Mouse (Mus musculus): ENCODE results near the gene Slc39a1. TPM values are rescaled to one million over a fixed set of nuclear protein-coding genes. Genes with fewer than 3 reads are reported as not detected.

Slc39a1 gene
- total RNA-seq, 2 experiments from 2014 or later = 81.1 to 84.6 TPM

DNA sequence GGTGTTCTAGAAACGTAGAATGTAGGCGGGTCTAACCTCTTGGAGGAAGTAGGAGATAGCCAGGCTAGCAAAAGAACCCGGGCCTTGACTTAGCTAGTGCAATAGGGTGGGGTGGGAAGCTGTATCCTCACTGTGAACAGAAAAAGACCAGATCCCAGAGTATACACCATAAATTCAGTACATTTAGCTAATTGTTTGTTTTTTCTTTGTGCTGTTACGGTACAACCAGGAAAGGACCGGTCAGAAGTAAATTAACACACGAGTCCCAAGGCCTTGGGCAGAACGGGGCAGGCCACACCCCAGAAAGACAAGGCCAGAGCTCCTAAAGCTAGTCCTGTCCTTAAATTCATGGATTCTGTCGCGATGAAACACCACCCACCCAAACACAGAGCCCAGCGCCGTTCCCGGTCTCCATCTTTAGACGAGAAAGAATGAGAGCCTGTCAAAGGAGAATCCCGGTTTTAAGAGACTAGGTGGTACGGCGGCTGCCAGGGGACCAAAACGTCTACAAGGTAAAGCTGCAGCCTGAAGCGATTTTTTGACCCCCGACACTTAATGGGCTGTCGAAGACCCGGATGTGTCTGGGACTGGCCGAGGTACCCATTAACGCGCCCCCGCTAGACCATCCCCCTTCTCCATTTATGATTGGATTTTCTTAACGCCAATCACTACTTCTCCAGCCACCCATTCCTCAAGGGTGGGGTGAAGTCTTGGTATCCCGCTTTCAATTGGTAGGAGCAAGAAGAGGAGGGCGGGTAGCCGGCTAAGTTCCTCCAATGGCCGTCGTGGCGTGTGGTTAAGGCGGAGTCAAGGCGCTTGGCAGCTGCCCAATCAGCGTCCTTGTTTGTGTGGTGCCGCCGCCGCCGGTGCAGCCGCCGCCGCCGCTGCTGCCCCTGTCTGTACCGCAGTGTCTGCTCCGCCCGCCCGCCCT is 44.6 kb downstream of the Slc39a1 start, which contains the start of gene Gatad2b:
TSS of gene Gatad2b (plus strand) at position 834 of the 931 bp plus-strand sequence.
- DNase-seq (ENCODE audit: low spot score in 2 of 2) = peak; percentile 96 to 98

DNA sequence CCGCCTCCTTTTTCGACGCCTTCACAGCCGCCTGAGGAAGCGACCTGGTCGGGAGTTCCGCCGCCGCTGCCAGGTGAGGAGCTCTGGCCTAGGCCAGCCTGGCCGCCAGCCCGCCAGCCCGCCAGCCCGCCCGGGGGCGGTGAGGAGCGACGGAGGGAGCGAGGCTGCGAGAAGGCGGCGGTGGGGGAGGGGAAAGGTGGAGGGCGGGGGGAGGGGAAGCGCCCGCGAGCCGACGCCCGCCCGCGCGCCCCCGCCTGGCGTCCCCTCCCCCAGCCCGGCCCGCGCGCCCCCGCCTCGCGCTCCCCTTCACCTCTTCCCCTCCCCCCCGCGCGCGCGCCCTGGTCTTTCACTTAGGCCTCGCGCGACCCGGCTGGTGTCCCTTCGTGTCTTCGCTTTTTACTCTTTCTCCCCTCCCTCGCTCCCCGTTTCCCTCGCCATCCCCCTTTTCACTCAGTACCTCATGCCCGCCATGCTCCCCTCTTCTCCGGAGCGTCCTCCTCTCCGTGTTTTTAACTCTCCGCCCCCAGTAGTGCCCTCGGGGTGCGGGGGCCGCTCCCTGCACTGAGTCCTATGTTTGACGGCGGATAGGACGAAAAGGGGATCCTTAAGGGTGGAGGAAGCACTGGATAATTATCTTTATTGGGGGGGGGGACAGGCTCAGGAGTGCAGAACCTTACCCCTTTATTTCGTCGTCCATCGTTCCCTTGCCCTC is 45.5 kb downstream of the Slc39a1 start:
- peak; percentile 58 to 71 for DNase-seq (ENCODE audit: low spot score in 2 of 2)

DNA sequence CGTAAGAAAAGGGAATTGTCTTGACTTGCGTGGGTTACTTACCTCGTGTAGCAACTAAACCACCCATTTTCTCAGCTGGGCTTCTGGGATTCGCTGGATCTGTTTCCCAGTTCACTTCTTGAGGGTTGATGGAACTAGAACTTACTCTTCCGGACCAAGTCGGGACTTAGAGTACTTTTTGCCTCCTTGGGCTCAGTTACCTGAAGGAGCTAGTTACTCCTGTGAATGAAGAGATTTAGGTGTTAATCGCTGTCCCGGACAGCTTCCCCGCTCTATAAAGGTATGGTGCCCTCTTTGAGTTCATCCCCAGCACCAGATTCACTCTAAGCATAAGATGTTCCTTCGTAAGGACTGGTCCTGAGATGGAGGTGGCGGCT is 46.1 kb downstream of the Slc39a1 start:
- no peak for DNase-seq (ENCODE audit: low spot score in 2 of 2)

DNA sequence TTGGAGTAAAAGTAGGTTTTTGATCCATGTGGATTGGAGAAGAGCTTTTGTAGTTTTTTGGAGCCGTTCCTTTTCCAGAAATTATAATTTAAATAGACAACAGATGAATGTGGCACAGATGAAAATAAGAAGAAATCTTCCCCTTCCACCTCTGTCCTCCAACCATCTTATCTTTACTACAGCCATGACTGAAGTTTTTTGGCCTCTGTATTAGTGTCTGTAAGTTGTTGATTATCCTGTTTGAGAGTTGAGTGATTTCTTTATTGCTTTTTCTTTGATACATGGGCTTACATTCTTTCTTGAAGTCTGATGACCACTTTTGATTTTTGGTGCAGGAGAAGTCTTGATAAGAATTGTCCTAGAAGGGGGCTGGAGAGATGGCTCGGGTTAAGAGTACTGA is 46.7 kb downstream of the Slc39a1 start:
- DNase-seq (ENCODE audit: low spot score in 2 of 2) = no peak

Small RNAs within 50 kb of the gene (microRNA-seq; reads per million reads assigned to microRNA genes)
- gene Mir7012 = not detected

Other genes starting within 250 kb of the Slc39a1 start
- 10 to 100 TPM; 57.0 to 57.6 TPM for gene Hax1, start 249.4 kb upstream of the Slc39a1 start, total RNA-seq (2021)
- gene 4933434E20Rik, start 196.5 kb upstream of the Slc39a1 start, total RNA-seq (2021) = 10 to 100 TPM; 53.4 to 54.4 TPM
- 100 to 1,000 TPM; 170 to 182 TPM for gene Ubap2l, start 195.5 kb upstream of the Slc39a1 start, total RNA-seq (2021)
- 100 to 1,000 TPM; 420 to 508 TPM for gene Tpm3, start 175.5 kb upstream of the Slc39a1 start, total RNA-seq (2021)
- gene Nup210l, start 144.0 kb upstream of the Slc39a1 start, total RNA-seq (2021) = under 1 TPM; 0.13 to 0.17 TPM
- gene Rps27, start 34.5 kb upstream of the Slc39a1 start, total RNA-seq (2021) = 1,000 to 10,000 TPM; 1,726 to 1,789 TPM
- gene Rab13, start 34.5 kb upstream of the Slc39a1 start, total RNA-seq (2021) = 10 to 100 TPM; 26.8 to 29.3 TPM
- 10 to 100 TPM; 48.9 to 53.8 TPM for gene Jtb, start 16.6 kb upstream of the Slc39a1 start, total RNA-seq (2021)
- under 1 TPM; 0.18 to 0.25 TPM for gene Creb3l4, start 4.7 kb upstream of the Slc39a1 start, total RNA-seq (2021)
- gene Crtc2, start 6.0 kb downstream of the Slc39a1 start, total RNA-seq (2021) = 10 to 100 TPM; 20.9 to 24.1 TPM
- 10 to 100 TPM; 26.1 to 27.2 TPM for gene Dennd4b, start 17.0 kb downstream of the Slc39a1 start, total RNA-seq (2021)
- 10 to 100 TPM; 63.6 to 67.4 TPM for gene Gatad2b, start 45.0 kb downstream of the Slc39a1 start, total RNA-seq (2021)
- gene Slc27a3, start 141.8 kb downstream of the Slc39a1 start, total RNA-seq (2021) = 1 to 10 TPM; 7.2 to 7.4 TPM
- 10 to 100 TPM; 31.8 to 32.0 TPM for gene Ints3, start 185.4 kb downstream of the Slc39a1 start, total RNA-seq (2021)
- 10 to 100 TPM; 25.9 to 26.4 TPM for gene Npr1, start 217.7 kb downstream of the Slc39a1 start, total RNA-seq (2021)
- 10 to 100 TPM; 72.3 to 75.4 TPM for gene Ilf2, start 228.0 kb downstream of the Slc39a1 start, total RNA-seq (2021)
- 10 to 100 TPM; 71.3 to 74.7 TPM for gene Snapin, start 242.9 kb downstream of the Slc39a1 start, total RNA-seq (2021)

Data from gastrocnemius, postnatal 4 days (tissue).